Mouse (Mus musculus) megakaryocyte progenitor cell, adult 5-6 weeks (primary cell): Measurements from ENCODE around the gene Krtap12-1. TPM values are rescaled to one million over a fixed set of nuclear protein-coding genes. Genes with fewer than 3 reads are reported as not detected.
A peak's percentile ranks its signal among the peaks of the same experiment; 100 is the strongest.
"Not testable (repeated sequence)": the region's sequence is repeated elsewhere in the genome, so short reads cannot be mapped to it uniquely, and the experiment has no call there.

Experiments
- ATAC-seq: replicated peaks from 2 replicates; pipeline ENCODE4 v1.8.0; 2016; ENCODE audit warnings: mild to moderate bottlenecking, moderate TSS enrichment, inconsistent platforms; ENCODE audit not compliant: poor library complexity
- total RNA-seq, 2 experiments: library from RNA; stranded (forward) in 1 of 2; stranded (reverse) in 1 of 2; fragments of 157-497, 149-512 nt in 1 of 2; fragments of 200-1000 nt in 1 of 2; gene quantifications; 2 replicates each; pipeline versions ENCODE4 v1.2.3 to v1.2.4; 2015 to 2017

Gene Krtap12-1
- total RNA-seq, 2 experiments from 2014 or later: not detected

GRCm38 (mm10) chr10:77741924-77742688, 21.7 kb downstream of the Krtap12-1 start, which contains the start of gene Gm18596:
Gene Gm18596 (minus strand): TSS chr10:77742638.
- not testable (repeated sequence) for ATAC-seq

- not testable (repeated sequence) for ATAC-seq
Observed at GRCm38 (mm10) chr10:77750686-77751085, 30.3 kb downstream of the Krtap12-1 start.

GRCm38 (mm10) chr10:77751254-77751653, 30.9 kb downstream of the Krtap12-1 start, which contains the start of gene Gm9736:
Gene Gm9736 (minus strand): TSS chr10:77751354.
- ATAC-seq: not testable (repeated sequence)

GRCm38 (mm10) chr10:77752312-77752711, 31.9 kb downstream of the Krtap12-1 start:
- 0 out of 2 replicates have a peak, but pooled peaks have one; percentile 23 for ATAC-seq

- ATAC-seq: no peak
Observed at GRCm38 (mm10) chr10:77753448-77753847, 33.0 kb downstream of the Krtap12-1 start.

GRCm38 (mm10) chr10:77759582-77759981, 39.2 kb downstream of the Krtap12-1 start, which contains the start of gene Gm3233:
Gene Gm3233 (minus strand): TSS chr10:77759682.
- not testable (repeated sequence) for ATAC-seq

GRCm38 (mm10) chr10:77769727-77770126, 49.3 kb downstream of the Krtap12-1 start:
- no peak for ATAC-seq

Other genes starting within 250 kb of the Krtap12-1 start
Only the 30 nearest of the 31 such genes appear.
- gene Fam207a, start 204.8 kb upstream of the Krtap12-1 start, total RNA-seq (2015): 9.1 and 9.9 TPM in 2 replicates
- 28.8 and 38.1 TPM in 2 replicates for gene Fam207a, start 204.8 kb upstream of the Krtap12-1 start, total RNA-seq (2017)
- 37.2 and 37.9 TPM in 2 replicates for gene Itgb2, start 190.3 kb upstream of the Krtap12-1 start, total RNA-seq (2015)
- gene Itgb2, start 190.3 kb upstream of the Krtap12-1 start, total RNA-seq (2017): 35.1 and 42.0 TPM in 2 replicates
- gene Pttg1ip, start 138.9 kb upstream of the Krtap12-1 start, total RNA-seq (2015): 54.1 and 60.0 TPM in 2 replicates
- gene Pttg1ip, start 138.9 kb upstream of the Krtap12-1 start, total RNA-seq (2017): 31.8 and 37.6 TPM in 2 replicates
- 34.5 and 38.8 TPM in 2 replicates for gene Sumo3, start 114.5 kb upstream of the Krtap12-1 start, total RNA-seq (2015)
- 187 and 212 TPM in 2 replicates for gene Sumo3, start 114.5 kb upstream of the Krtap12-1 start, total RNA-seq (2017)
- gene Gm49325, start 114.4 kb upstream of the Krtap12-1 start, total RNA-seq (2015): not detected in 2 replicates
- gene Gm49325, start 114.4 kb upstream of the Krtap12-1 start, total RNA-seq (2017): 1.1 TPM in 1 of 2 replicates, not detected in the other
- gene Ube2g2, start 98.3 kb upstream of the Krtap12-1 start, total RNA-seq (2015): 22.8 and 25.1 TPM in 2 replicates
- gene Ube2g2, start 98.3 kb upstream of the Krtap12-1 start, total RNA-seq (2017): 30.4 and 34.2 TPM in 2 replicates
- 0.12 and 0.96 TPM in 2 replicates for gene Tspear, start 34.0 kb upstream of the Krtap12-1 start, total RNA-seq (2015)
- gene Tspear, start 34.0 kb upstream of the Krtap12-1 start, total RNA-seq (2017): not detected in 2 replicates
- not detected in 2 replicates for gene Gm19402, start 29.8 kb upstream of the Krtap12-1 start, total RNA-seq (2015)
- gene Gm19402, start 29.8 kb upstream of the Krtap12-1 start, total RNA-seq (2017): not detected in 2 replicates
- gene Gm9508, start 23.4 kb upstream of the Krtap12-1 start, total RNA-seq (2015): not detected in 2 replicates
- not detected in 2 replicates for gene Gm9508, start 23.4 kb upstream of the Krtap12-1 start, total RNA-seq (2017)
- not detected in 2 replicates for gene Gm10272, start 14.0 kb upstream of the Krtap12-1 start, total RNA-seq (2015)
- gene Gm10272, start 14.0 kb upstream of the Krtap12-1 start, total RNA-seq (2017): not detected in 2 replicates
- not detected in 2 replicates for gene Gm10024, start 9.1 kb upstream of the Krtap12-1 start, total RNA-seq (2015)
- not detected in 2 replicates for gene Gm10024, start 9.1 kb upstream of the Krtap12-1 start, total RNA-seq (2017)
- not detected in 2 replicates for gene Gm10142, start 4.8 kb upstream of the Krtap12-1 start, total RNA-seq (2015)
- not detected in 2 replicates for gene Gm10142, start 4.8 kb upstream of the Krtap12-1 start, total RNA-seq (2017)
- gene Gm10100, start 5.9 kb downstream of the Krtap12-1 start, total RNA-seq (2015): not detected in 2 replicates
- not detected in 2 replicates for gene Gm10100, start 5.9 kb downstream of the Krtap12-1 start, total RNA-seq (2017)
- not detected in 2 replicates for gene Gm18596, start 22.0 kb downstream of the Krtap12-1 start, total RNA-seq (2015)
- not detected in 2 replicates for gene Gm18596, start 22.0 kb downstream of the Krtap12-1 start, total RNA-seq (2017)
- gene Gm9736, start 30.8 kb downstream of the Krtap12-1 start, total RNA-seq (2015): not detected in 2 replicates
- not detected in 2 replicates for gene Gm9736, start 30.8 kb downstream of the Krtap12-1 start, total RNA-seq (2017)
- gene Gm3233, start 39.1 kb downstream of the Krtap12-1 start, total RNA-seq (2015): not detected in 2 replicates
- gene Gm3233, start 39.1 kb downstream of the Krtap12-1 start, total RNA-seq (2017): not detected in 2 replicates
- not detected in 2 replicates for gene Gm3238, start 50.7 kb downstream of the Krtap12-1 start, total RNA-seq (2015)
- gene Gm3238, start 50.7 kb downstream of the Krtap12-1 start, total RNA-seq (2017): not detected in 2 replicates
- gene Gm7138, start 56.3 kb downstream of the Krtap12-1 start, total RNA-seq (2015): not detected in 2 replicates
- not detected in 2 replicates for gene Gm7138, start 56.3 kb downstream of the Krtap12-1 start, total RNA-seq (2017)
- not detected in 2 replicates for gene Gm3250, start 61.9 kb downstream of the Krtap12-1 start, total RNA-seq (2015)
- gene Gm3250, start 61.9 kb downstream of the Krtap12-1 start, total RNA-seq (2017): not detected in 2 replicates
- gene Gm7137, start 67.6 kb downstream of the Krtap12-1 start, total RNA-seq (2015): not detected in 2 replicates
- not detected in 2 replicates for gene Gm7137, start 67.6 kb downstream of the Krtap12-1 start, total RNA-seq (2017)
- not detected in 2 replicates for gene Gm9639, start 74.5 kb downstream of the Krtap12-1 start, total RNA-seq (2015)
- not detected in 2 replicates for gene Gm9639, start 74.5 kb downstream of the Krtap12-1 start, total RNA-seq (2017)
- gene Gm19668, start 78.5 kb downstream of the Krtap12-1 start, total RNA-seq (2015): not detected in 2 replicates
- gene Gm19668, start 78.5 kb downstream of the Krtap12-1 start, total RNA-seq (2017): not detected in 2 replicates
- gene Gm9507, start 91.2 kb downstream of the Krtap12-1 start, total RNA-seq (2015): not detected in 2 replicates
- not detected in 2 replicates for gene Gm9507, start 91.2 kb downstream of the Krtap12-1 start, total RNA-seq (2017)
- gene Gm2696, start 94.1 kb downstream of the Krtap12-1 start, total RNA-seq (2015): not detected in 2 replicates
- not detected in 2 replicates for gene Gm2696, start 94.1 kb downstream of the Krtap12-1 start, total RNA-seq (2017)
- not detected in 2 replicates for gene Krtap10-4, start 106.5 kb downstream of the Krtap12-1 start, total RNA-seq (2015)
- gene Krtap10-4, start 106.5 kb downstream of the Krtap12-1 start, total RNA-seq (2017): not detected in 2 replicates
- not detected in 2 replicates for gene Krtap10-10, start 115.3 kb downstream of the Krtap12-1 start, total RNA-seq (2015)
- not detected in 2 replicates for gene Krtap10-10, start 115.3 kb downstream of the Krtap12-1 start, total RNA-seq (2017)
- gene Gm36176, start 126.2 kb downstream of the Krtap12-1 start, total RNA-seq (2015): not detected in 2 replicates
- not detected in 2 replicates for gene Gm36176, start 126.2 kb downstream of the Krtap12-1 start, total RNA-seq (2017)
- not detected in 2 replicates for gene Gm10318, start 132.3 kb downstream of the Krtap12-1 start, total RNA-seq (2015)
- gene Gm10318, start 132.3 kb downstream of the Krtap12-1 start, total RNA-seq (2017): not detected in 2 replicates
- gene Gm3285, start 141.4 kb downstream of the Krtap12-1 start, total RNA-seq (2015): not detected in 2 replicates
- gene Gm3285, start 141.4 kb downstream of the Krtap12-1 start, total RNA-seq (2017): not detected in 2 replicates
- gene Lrrc3, start 181.9 kb downstream of the Krtap12-1 start, total RNA-seq (2015): 0.12 TPM in 1 of 2 replicates, not detected in the other
- not detected in 2 replicates for gene Lrrc3, start 181.9 kb downstream of the Krtap12-1 start, total RNA-seq (2017)